Mouse (Mus musculus) ES-E14 (cell line): ENCODE results near the gene Pla2g12b. TPM values are rescaled to one million over a fixed set of nuclear protein-coding genes. Genes with fewer than 3 reads are reported as not detected.

Source experiments
- DNase-seq: peaks from one replicate; pipeline ENCODE4 v3.0.0-alpha.2; 2013; ENCODE audit warnings: low read depth, low spot score
- H3K27ac ChIP-seq: 2 replicates; pipeline ENCODE4 v1.5.1; 2012; ENCODE audit warnings: low read depth, mild to moderate bottlenecking, low read length, moderate library complexity, mixed read lengths; ENCODE audit not compliant: poor library complexity, insufficient read depth, severe bottlenecking
- H3K36me3 ChIP-seq: 2 replicates; pipeline ENCODE4 v1.6.1; 2012; ENCODE audit warnings: mild to moderate bottlenecking, low read length, moderate library complexity, mixed read lengths; ENCODE audit not compliant: control insufficient read depth, poor library complexity, insufficient read depth, severe bottlenecking
- H3K4me1 ChIP-seq, 2 experiments: fragments of 150-350 bp in 1 of 2; sonication (generic) in 1 of 2; 2 replicates each; pipeline ENCODE4 v1.6.1; 2012; ENCODE audit warnings: low read length in 2 of 2, mild to moderate bottlenecking in 1 of 2, mixed read lengths in 1 of 2; ENCODE audit not compliant: control insufficient read depth in 2 of 2, insufficient read depth in 2 of 2, poor library complexity in 1 of 2
- H3K4me3 ChIP-seq, 2 experiments: fragments of 150-350 bp in 1 of 2; sonication (generic) in 1 of 2; 2 replicates each; pipeline ENCODE4 v1.5.1; 2012; ENCODE audit warnings: low read length in 2 of 2, low read depth in 1 of 2, mild to moderate bottlenecking in 1 of 2, mixed read lengths in 1 of 2; ENCODE audit not compliant: insufficient read depth in 1 of 2, poor library complexity in 1 of 2, severe bottlenecking in 1 of 2
- H3K9ac ChIP-seq: 2 replicates; pipeline ENCODE4 v1.6.1; 2012; ENCODE audit warnings: low read depth, mild to moderate bottlenecking, low read length, mixed read lengths; ENCODE audit not compliant: poor library complexity, insufficient read depth, severe bottlenecking
- H3K9me3 ChIP-seq: fragments of 150-350 bp; sonication (generic); 2 replicates; pipeline ENCODE4 v1.6.1; 2012; ENCODE audit warnings: low read depth, mild to moderate bottlenecking, low read length; ENCODE audit not compliant: control insufficient read depth, insufficient read depth
- CHD2 ChIP-seq: IDR thresholded peaks from 2 replicates; pipeline ENCODE4 v1.6.1; 2014; ENCODE audit warnings: mild to moderate bottlenecking, low read depth, low read length, inconsistent platforms
- HCFC1 ChIP-seq: IDR thresholded peaks from 2 replicates; pipeline ENCODE4 v1.6.1; 2012; ENCODE audit warnings: low read length, inconsistent platforms, borderline replicate concordance; ENCODE audit not compliant: insufficient read depth
- MAFK ChIP-seq: IDR thresholded peaks from 2 replicates; pipeline ENCODE4 v1.6.1; 2014; ENCODE audit warnings: mild to moderate bottlenecking, low read depth, low read length, inconsistent platforms; ENCODE audit not compliant: insufficient read depth
- ZC3H11A ChIP-seq: IDR thresholded peaks from 2 replicates; pipeline ENCODE4 v1.6.1; 2012; ENCODE audit warnings: low read depth, mild to moderate bottlenecking, inconsistent platforms, low read length, borderline replicate concordance
- ZNF384 ChIP-seq: IDR thresholded peaks from 2 replicates; pipeline ENCODE4 v1.6.1; 2012; ENCODE audit warnings: low read depth, low read length, inconsistent platforms
- in situ Hi-C, 2 experiments: fragments of 600-800 bp; cut with MboI; formaldehyde crosslinking; loops; one replicate each; pipeline ENCODE4 v1.15.1; 2025; ENCODE audit warnings: low sequenced_read_pairs in 2 of 2, inconsistent platforms in 1 of 2; ENCODE audit not compliant: unreplicated experiment in 2 of 2
- total RNA-seq: library from RNA; depleted of rRNA; stranded (reverse); fragments of 300-350 nt; gene quantifications from 2 replicates; pipeline ENCODE4 v1.2.3, GENCODE M21; 2012

The Pla2g12b gene
- total RNA-seq, 1 experiment: 2.1 TPM

- Histone ChIP-seq H3K36me3 (no peaks in the 10 kb centered on the region), H3K9me3 (no peaks in the 10 kb centered on the region), H3K4me1 (no peaks in the 10 kb centered on the region; a peak in 1 of 4 replicates), H3K27ac (no peak overlapping the region), H3K4me3 (no peak overlapping the region), H3K9ac (no peak overlapping the region)
- in situ Hi-C loops: no loop called here
- no peak for TF ChIP-seq MAFK
- TF ChIP-seq HCFC1: no peak
- no peak for TF ChIP-seq ZNF384
- no peak for TF ChIP-seq ZC3H11A
- TF ChIP-seq CHD2: no peak
- DNase-seq: no peak
Observed at GRCm38 (mm10) chr10:59444635-59445034, 41.2 kb downstream of the Pla2g12b start.

DNA sequence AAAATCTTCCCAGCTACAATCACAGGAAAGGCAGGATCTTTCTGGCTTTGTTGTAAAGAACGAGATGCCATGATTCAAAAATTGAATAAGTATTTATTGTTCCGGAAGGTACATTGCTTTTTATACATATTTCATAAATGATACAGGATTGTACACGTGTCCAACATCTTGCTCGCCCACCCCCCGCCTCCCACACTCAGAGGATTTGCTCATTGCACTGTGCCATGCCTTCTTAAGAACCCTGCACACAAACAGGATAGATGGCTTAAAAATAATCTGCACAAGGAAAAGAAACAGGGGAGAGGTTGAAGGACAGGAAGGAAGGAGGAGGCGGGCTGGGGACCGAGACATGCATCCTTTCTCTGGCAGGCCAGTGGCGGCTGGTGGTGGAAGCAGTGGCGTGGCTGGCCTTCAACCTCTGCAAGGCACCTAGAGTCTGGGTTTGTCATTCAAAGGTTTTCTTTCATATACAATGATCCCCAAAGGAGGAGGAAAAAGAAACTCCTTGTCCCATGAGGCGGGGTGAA is 43.5 kb downstream of the Pla2g12b start:
- in situ Hi-C loops: no loop called here

DNA sequence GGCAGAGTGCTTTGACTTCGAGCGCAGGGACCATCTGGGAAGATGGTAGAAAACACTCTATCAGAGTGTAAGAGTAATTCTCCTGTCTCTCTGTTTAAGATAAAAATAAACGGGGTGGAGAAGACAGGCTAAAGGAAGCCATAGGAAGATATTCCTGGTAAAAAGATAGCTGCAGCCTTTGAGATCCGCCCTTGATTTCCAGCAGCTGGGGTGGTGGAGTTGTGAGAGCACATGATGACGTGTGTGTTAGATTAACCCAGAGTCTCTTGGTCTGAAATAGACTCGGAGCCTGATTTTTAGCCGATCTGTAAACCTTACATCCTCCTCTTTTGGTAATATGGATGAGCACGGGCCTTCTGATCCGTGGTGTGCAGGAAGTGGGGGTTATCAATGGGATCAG is 44.1 kb downstream of the Pla2g12b start:
- H3K9me3 ChIP-seq: no peaks in the 10 kb centered on the region
- in situ Hi-C loops: no loop called here
- H3K4me1 ChIP-seq: peaks cover 0 to 2% of the 10 kb centered on the region in 2 experiments; a peak in 2 of 4 replicates
- no peak overlapping the region for H3K9ac ChIP-seq
- DNase-seq: no peak
- no peak for TF ChIP-seq CHD2
- TF ChIP-seq MAFK: no peak
- no peak for TF ChIP-seq HCFC1
- TF ChIP-seq ZC3H11A: no peak
- TF ChIP-seq ZNF384: no peak
- no peak overlapping the region for H3K27ac ChIP-seq
- no peak overlapping the region for H3K4me3 ChIP-seq
- H3K36me3 ChIP-seq: no peaks in the 10 kb centered on the region

More for the DNA sequence above, 43.5 kb downstream of the Pla2g12b start:
- no peaks in the 10 kb centered on the region for H3K36me3 ChIP-seq
- no peaks in the 10 kb centered on the region for H3K9me3 ChIP-seq
- TF ChIP-seq ZC3H11A (no peak), MAFK (no peak), HCFC1 (no peak), CHD2 (no peak), ZNF384 (no peak)
- H3K9ac ChIP-seq: no peak overlapping the region
- H3K4me3 ChIP-seq: no peak overlapping the region
- H3K4me1 ChIP-seq: peaks cover 0 to 2% of the 10 kb centered on the region in 2 experiments; a peak in 2 of 4 replicates
- DNase-seq: no peak
- H3K27ac ChIP-seq: no peak overlapping the region

DNA sequence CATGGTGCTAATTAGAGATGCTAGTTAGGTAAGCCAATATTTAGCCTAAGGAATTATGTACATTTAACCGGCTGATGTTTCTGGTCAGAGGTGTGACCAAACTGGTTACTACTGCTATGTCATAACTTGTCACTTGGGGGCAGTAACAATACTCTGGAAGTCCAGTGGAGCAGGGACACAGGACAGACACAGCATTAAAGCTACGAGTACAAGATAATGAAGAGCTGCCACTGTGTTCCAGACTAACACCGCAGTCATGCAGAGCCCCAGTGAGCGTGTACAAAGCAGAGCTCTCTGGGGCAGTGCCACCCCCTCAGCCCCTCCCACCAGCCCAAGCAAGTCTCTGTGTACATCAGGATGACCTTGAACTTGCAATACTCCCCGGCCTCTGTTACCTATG is 48.4 kb downstream of the Pla2g12b start:
- H3K36me3 ChIP-seq: no peaks in the 10 kb centered on the region
- in situ Hi-C loops: no loop called here
- H3K9ac ChIP-seq: no peak overlapping the region
- no peak overlapping the region for H3K4me3 ChIP-seq
- no peak for DNase-seq
- H3K9me3 ChIP-seq: no peaks in the 10 kb centered on the region
- H3K27ac ChIP-seq: no peak overlapping the region
- peaks cover 0 to 9% of the 10 kb centered on the region in 2 experiments; a peak in 3 of 4 replicates for H3K4me1 ChIP-seq
- TF ChIP-seq CHD2: no peak
- TF ChIP-seq ZC3H11A: peak; percentile 56; the same call in 1 of the 2 replicates
- TF ChIP-seq MAFK: no peak
- no peak for TF ChIP-seq ZNF384
